Mouse (Mus musculus) liver, embryonic 14.5 days (tissue): ENCODE results near the gene Triml2.

Experiments used
- CTCF ChIP-seq: IDR thresholded peaks from 2 replicates; pipeline ENCODE4 v1.5.1; 2016; ENCODE audit warnings: antibody characterized with exemption, low read depth, control low read depth
- EP300 ChIP-seq: IDR thresholded peaks from 2 replicates; pipeline ENCODE4 v1.6.1; 2016; ENCODE audit warnings: antibody characterized with exemption, low read depth

DNA sequence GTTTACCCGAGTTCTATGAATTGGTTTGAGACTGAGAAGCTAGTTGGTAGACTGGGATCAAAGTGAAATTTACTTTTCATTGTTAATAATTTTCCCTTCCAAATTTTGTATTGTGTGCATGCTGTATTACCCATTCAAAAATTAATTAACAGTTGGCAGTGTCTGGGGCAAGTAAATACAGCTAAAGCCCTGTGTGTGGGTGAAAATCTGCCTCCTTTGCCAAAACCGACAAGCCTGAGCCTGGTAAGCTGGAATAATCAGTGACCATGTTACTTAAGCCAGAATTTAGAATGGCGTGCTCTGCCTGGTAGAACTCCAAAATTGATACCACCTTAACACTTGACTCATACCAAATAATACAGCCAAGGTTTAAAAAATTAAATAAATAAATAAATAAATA is 63.0 kb downstream of the Triml2 start:
- no peak for TF ChIP-seq CTCF
- TF ChIP-seq EP300 = no peak
